Mouse (Mus musculus) lung, postnatal 0 days (tissue): ENCODE measurements around the gene 2410004P03Rik. TPM values are rescaled to one million over a fixed set of nuclear protein-coding genes. Genes with fewer than 3 reads are reported as not detected.

Source experiments
- ATAC-seq: fragments of 200-750 bp; cut with Nextera tagmentation; 2 replicates; pipeline ENCODE4 v1.8.0; 2017; ENCODE audit warnings: moderate library complexity
- DNase-seq: peaks from one replicate; pipeline ENCODE4 v3.0.0-alpha.2; 2016; ENCODE audit warnings: low spot score
- H3K27ac ChIP-seq: fragments of 300-500 bp; sonication (generic); 2 replicates; pipeline ENCODE4 v1.5.1; 2014; ENCODE audit warnings: antibody characterized with exemption, mild to moderate bottlenecking, low read length, mixed read lengths
- H3K27me3 ChIP-seq: fragments of 300-500 bp; sonication (generic); replicated peaks from 2 replicates; pipeline ENCODE4 v1.6.1; 2014; ENCODE audit warnings: low read length, mixed read lengths; ENCODE audit not compliant: insufficient read depth
- H3K36me3 ChIP-seq: fragments of 300-500 bp; sonication (generic); 2 replicates; pipeline ENCODE4 v1.6.1; 2014; ENCODE audit warnings: low read length, mixed read lengths; ENCODE audit not compliant: insufficient read depth
- H3K4me1 ChIP-seq: fragments of 300-500 bp; sonication (generic); 2 replicates; pipeline ENCODE4 v1.6.1; 2014; ENCODE audit warnings: antibody characterized with exemption, low read depth, low read length, mixed read lengths; ENCODE audit not compliant: insufficient read depth
- H3K4me2 ChIP-seq: fragments of 300-500 bp; sonication (generic); replicated peaks from 2 replicates; pipeline ENCODE4 v1.6.1; 2014; ENCODE audit warnings: low read depth, mild to moderate bottlenecking, low read length, moderate library complexity, mixed read lengths
- H3K4me3 ChIP-seq: fragments of 300-500 bp; sonication (generic); 2 replicates; pipeline ENCODE4 v1.5.1; 2014; ENCODE audit warnings: low read depth, low read length
- H3K9ac ChIP-seq: fragments of 300-500 bp; sonication (generic); replicated peaks from 2 replicates; pipeline ENCODE4 v1.6.1; 2014; ENCODE audit warnings: low read depth, mild to moderate bottlenecking
- H3K9me3 ChIP-seq: fragments of 300-500 bp; sonication (generic); 2 replicates; pipeline ENCODE4 v1.6.1; 2016; ENCODE audit warnings: low read length, mixed read lengths
- CTCF ChIP-seq: IDR thresholded peaks from 2 replicates; pipeline ENCODE4 v1.5.1; 2016; ENCODE audit warnings: antibody characterized with exemption, mild to moderate bottlenecking
- EP300 ChIP-seq: IDR thresholded peaks from 2 replicates; pipeline ENCODE4 v1.6.1; 2016; ENCODE audit warnings: antibody characterized with exemption, mild to moderate bottlenecking, control low read depth
- WGBS: fragments of 180-500 bp; shearing (Covaris S2); extraction: QIAGEN DNeasy Blood & Tissue Kit; methylation state at CpG from one replicate; pipeline ENCODE4 v1.1.7; 2014; 5-methylcytosine and 5-hydroxymethylcytosine counted together
- polyA plus RNA-seq: library from polyadenylated mRNA; unstranded; fragments of >200 nt; fragmentation: Nextera tagmentation; extraction: Ambion mirVana; gene quantifications from 2 replicates; pipeline ENCODE4 v1.2.1, GENCODE M21; 2015

2410004P03Rik gene
- polyA plus RNA-seq, 1 experiment from 2014 or later = 13.6 TPM

GRCm38 (mm10) chr12:16966811-16967210 is 44.7 kb downstream of the 2410004P03Rik start:
- DNase-seq (no peak), ATAC-seq (no peak)
- H3K4me1 ChIP-seq = no peaks in the 10 kb centered on the region
- no peak overlapping the region for H3K4me2 ChIP-seq
- H3K27me3 ChIP-seq = no peaks in the 10 kb centered on the region
- H3K36me3 ChIP-seq = peaks cover 14% of the 10 kb centered on the region
- H3K9me3 ChIP-seq = no peaks in the 10 kb centered on the region
- H3K9ac ChIP-seq = no peak overlapping the region
- TF ChIP-seq EP300 (no peak), CTCF (no peak)
- 100% methylated on average over 2 of the region's 2 CpGs for WGBS
- H3K4me3 ChIP-seq = no peak overlapping the region
- H3K27ac ChIP-seq = no peak overlapping the region

GRCm38 (mm10) chr12:16963354-16963753 is 48.2 kb downstream of the 2410004P03Rik start:
- no peak overlapping the region for H3K4me3 ChIP-seq
- H3K27ac ChIP-seq = no peak overlapping the region
- peaks cover 12% of the 10 kb centered on the region; the same call in 1 of the 2 replicates for H3K36me3 ChIP-seq
- no peak for ATAC-seq
- H3K27me3 ChIP-seq = no peaks in the 10 kb centered on the region
- no peak for DNase-seq
- 80% methylated on average over 2 of the region's 2 CpGs for WGBS
- no peaks in the 10 kb centered on the region for H3K9me3 ChIP-seq
- H3K4me1 ChIP-seq = no peaks in the 10 kb centered on the region
- H3K9ac ChIP-seq = no peak overlapping the region
- no peak overlapping the region for H3K4me2 ChIP-seq
- no peak for TF ChIP-seq CTCF
- TF ChIP-seq EP300 = no peak

GRCm38 (mm10) chr12:16958851-16959250 is 52.7 kb downstream of the 2410004P03Rik start:
- Histone ChIP-seq H3K36me3 (peaks cover 13% of the 10 kb centered on the region; the same call in 1 of the 2 replicates), H3K4me2 (no peak overlapping the region), H3K27ac (no peak overlapping the region), H3K4me1 (no peaks in the 10 kb centered on the region), H3K27me3 (no peaks in the 10 kb centered on the region), H3K9me3 (no peaks in the 10 kb centered on the region), H3K9ac (no peak overlapping the region), H3K4me3 (no peak overlapping the region)
- WGBS = 61% methylated on average over 1 of the region's 1 CpGs
- ATAC-seq (no peak), DNase-seq (peak; percentile 45)
- TF ChIP-seq CTCF (peak; percentile 68), EP300 (no peak)

Other genes with a start within 250 kb of the 2410004P03Rik start
- 0.46 and 1.1 TPM in 2 replicates for gene Greb1, start 210.8 kb downstream of the 2410004P03Rik start, polyA plus RNA-seq
- gene E2f6, start 200.8 kb downstream of the 2410004P03Rik start, polyA plus RNA-seq = 11.1 and 14.2 TPM in 2 replicates
- 18.2 and 22.9 TPM in 2 replicates for gene Rock2, start 116.8 kb downstream of the 2410004P03Rik start, polyA plus RNA-seq
- 10.6 and 11.5 TPM in 2 replicates for gene Pqlc3, start 11.3 kb downstream of the 2410004P03Rik start, polyA plus RNA-seq
- gene Kcnf1, start 165.2 kb upstream of the 2410004P03Rik start, polyA plus RNA-seq = 0.08 and 0.15 TPM in 2 replicates